Mouse (Mus musculus) lung, adult 2 months (tissue): ENCODE results near the gene Scube1.

ENCODE experiments used
- CTCF ChIP-seq: fragments of 200-500 bp; IDR thresholded peaks from 2 replicates; pipeline ENCODE4 v1.5.1; 2011; ENCODE audit warnings: mild to moderate bottlenecking, low read length, control low read depth; ENCODE audit not compliant: insufficient read depth
- POLR2A ChIP-seq: fragments of 200-500 bp; IDR thresholded peaks from 2 replicates; pipeline ENCODE4 v1.6.1; 2011; ENCODE audit warnings: low read depth, mild to moderate bottlenecking, control low read depth, low read length, borderline replicate concordance; ENCODE audit errors: extremely low read depth

DNA sequence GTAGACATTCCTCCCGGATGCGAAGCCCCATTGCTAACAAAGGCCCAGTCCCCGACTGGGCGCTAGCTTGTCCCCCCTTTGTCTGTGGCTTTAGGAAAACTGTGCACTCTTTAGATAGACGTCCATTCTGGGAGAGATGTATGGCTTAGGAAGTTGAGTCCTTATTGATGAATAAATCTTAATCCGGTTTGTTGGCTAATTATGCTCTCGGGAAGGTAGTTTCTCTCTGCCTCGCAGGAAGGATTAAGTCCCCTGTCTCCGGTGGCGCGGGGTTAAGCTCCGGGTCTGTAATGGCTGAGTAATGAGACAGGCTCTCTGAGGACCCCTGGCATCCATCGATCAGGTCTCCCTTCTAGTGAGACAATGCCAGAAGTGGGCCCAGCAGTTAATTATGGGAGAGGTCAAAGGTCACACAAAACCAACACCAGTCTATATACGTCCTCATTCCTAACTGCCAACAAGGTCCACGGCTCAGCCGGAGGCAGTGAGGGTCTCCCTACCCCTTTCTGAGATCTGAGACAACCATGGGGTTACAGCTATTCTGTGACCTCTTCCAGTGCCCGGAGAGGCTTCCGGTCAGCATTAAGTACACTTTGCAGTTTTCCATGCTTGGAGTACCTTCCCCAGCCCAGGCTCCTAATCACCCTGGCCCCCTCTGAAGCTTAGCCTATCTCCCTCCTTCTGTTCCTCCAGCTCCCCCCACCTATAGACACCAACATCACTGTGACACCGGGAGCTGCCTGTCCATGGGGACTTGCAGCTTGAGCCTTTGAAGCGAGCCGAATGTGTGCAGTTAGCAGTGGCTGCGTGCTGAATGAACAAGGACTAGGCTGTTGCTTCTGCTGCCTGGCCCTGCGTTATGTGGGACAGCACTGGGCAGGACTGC lies 14.7 kb downstream of the Scube1 start:
- no peak for TF ChIP-seq CTCF
- TF ChIP-seq POLR2A = no peak
